Mouse (Mus musculus) megakaryocyte progenitor cell, adult 5-6 weeks (primary cell): Measurements from ENCODE around the gene Tagln. TPM values are rescaled to one million over a fixed set of nuclear protein-coding genes. Genes with fewer than 3 reads are reported as not detected.

Experiments
- ATAC-seq: replicated peaks from 2 replicates; pipeline ENCODE4 v1.8.0; 2016; ENCODE audit warnings: mild to moderate bottlenecking, moderate TSS enrichment, inconsistent platforms; ENCODE audit not compliant: poor library complexity
- total RNA-seq, 2 experiments: library from RNA; stranded (forward) in 1 of 2; stranded (reverse) in 1 of 2; fragments of 157-497, 149-512 nt in 1 of 2; fragments of 200-1000 nt in 1 of 2; gene quantifications; 2 replicates each; pipeline versions ENCODE4 v1.2.3 to v1.2.4; 2015 to 2017

The Tagln gene
- total RNA-seq, 2 experiments from 2014 or later, result 0.10 TPM; not detected in 1

DNA sequence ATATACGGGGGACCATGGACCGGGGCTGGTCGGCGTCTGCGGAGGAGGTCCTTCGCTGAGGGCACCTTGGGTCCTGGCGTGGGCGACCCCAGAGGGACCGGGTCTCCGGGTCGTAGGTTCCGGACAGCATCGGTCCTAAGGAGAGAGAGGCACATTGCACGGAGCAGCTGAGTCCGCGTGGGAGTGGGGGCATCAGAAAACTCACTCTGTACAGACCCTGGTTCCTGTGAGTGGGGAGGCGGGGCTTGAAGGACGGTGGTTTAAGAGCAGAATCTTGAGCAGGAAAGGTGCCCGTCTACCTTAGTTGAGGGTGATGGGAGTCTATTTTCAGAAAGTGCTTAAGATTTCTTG is 28.8 kb downstream of the Tagln start:
- ATAC-seq, result 0 out of 2 replicates have a peak, but pooled peaks have one; percentile 19

DNA sequence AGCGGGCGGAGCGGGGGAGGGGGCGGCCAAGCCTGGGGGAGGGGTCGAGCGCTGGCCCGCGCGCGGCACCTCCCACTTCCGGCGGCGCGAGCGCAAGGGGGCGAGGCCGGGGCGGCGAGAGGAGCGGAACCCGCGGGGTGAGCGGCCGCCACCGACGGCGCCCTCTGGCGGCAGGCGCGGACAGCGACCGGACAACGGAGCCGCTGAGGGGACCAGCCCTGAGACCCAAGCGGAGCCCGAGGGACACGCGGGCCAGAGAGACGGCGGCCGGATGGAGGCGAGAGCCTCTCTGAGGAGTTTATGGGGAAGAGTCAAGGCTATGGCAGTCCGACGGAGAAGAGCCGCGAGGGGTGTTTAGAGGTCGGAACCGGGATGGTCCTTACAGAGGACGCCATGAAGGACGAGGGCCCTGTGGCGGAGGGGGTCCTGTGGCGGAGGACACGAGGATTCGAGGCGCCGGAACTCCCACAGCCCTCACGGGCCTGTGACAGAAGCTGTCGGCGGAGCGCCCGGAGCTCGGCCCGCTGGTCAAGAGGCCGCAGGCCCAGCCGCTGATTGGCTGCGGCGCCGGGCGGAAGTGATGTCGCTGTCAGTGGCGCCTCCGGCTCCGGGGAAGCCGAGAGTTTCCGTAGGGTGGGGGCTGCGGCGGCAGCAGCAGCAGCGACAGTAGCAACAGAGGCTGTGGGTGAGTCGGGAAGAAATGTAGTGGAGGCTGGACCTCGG is 29.3 kb downstream of the Tagln start, which contains the start of the genes Pcsk7 and Rnf214:
Gene Pcsk7 (plus strand): TSS at position 143 of the 723 bp plus-strand sequence.
Gene Rnf214 (minus strand): TSS at position 557 of the 723 bp plus-strand sequence.
- peak; percentile 89 for ATAC-seq

DNA sequence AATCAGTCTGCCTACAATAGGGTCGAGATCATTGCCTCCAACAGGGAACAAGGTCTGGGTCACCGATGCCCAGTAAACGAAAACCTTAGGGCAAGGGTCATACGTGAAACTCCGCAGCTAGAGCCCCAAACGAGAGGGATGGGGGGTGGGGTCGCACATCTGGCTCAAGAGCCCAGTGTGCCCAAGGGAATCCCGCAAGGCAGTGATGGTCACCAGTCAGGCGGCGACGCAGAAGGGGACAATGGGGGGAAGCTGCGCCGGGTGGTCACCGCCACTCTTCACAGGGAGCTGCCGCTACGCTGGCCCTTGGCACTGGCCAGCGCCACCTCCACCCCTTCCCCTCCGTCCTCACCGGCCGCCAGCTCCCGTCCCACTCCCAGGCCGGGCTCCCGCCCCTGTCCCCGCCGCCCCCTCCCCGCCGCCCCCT is 30.0 kb downstream of the Tagln start:
- no peak for ATAC-seq

DNA sequence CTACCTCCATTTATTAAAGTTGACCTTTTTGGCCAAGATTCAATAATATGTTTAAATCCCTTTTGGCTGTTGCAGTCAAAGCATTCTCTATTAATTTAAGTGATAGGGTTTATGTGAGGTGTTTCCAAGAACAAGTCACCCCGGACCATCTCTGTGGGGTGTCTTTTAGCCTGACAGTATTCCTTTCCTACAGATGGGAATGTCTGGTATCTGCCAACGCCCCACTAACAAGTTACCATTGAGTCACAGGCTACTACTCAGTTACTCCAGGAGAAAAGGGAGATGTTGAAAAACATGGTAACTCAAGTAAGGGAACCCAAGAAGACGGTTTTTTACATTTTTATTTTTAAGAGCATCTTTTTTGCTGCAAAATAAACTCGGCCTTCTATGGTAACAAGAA is 30.7 kb downstream of the Tagln start:
- ATAC-seq, result no peak

DNA sequence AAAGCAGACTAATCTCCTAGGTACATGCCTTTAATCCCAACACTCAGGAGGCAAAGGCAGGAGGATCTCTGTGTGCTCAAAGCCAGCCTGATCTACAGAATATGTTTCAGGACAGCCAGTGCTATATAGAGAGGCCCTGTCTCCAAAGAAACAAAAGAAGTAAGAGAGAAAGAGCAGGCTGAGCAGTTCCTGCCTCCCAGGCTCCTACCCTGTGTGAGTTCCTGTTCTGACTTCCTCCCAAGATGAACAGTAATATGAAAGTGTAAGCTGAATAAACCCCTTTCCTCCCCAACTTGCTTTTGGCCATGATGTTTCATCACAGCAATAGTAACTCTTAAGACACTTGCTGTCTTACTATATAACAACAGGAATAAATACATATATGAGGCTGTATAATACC is 42.2 kb downstream of the Tagln start:
- peak; percentile 44; the same call in 1 of the 2 replicates for ATAC-seq

Other genes starting within 250 kb of the Tagln start
- 9.7 and 15.5 TPM in 2 replicates for gene Cep164, start 107.4 kb downstream of the Tagln start, total RNA-seq (2015)
- 16.2 and 19.8 TPM in 2 replicates for gene Cep164, start 107.4 kb downstream of the Tagln start, total RNA-seq (2017)
- gene Bace1, start 97.5 kb downstream of the Tagln start, total RNA-seq (2015), result 29.5 and 31.0 TPM in 2 replicates
- 33.4 and 44.1 TPM in 2 replicates for gene Bace1, start 97.5 kb downstream of the Tagln start, total RNA-seq (2017)
- gene Pcsk7, start 29.6 kb downstream of the Tagln start, total RNA-seq (2015), result 8.5 and 9.6 TPM in 2 replicates
- 11.2 and 14.4 TPM in 2 replicates for gene Pcsk7, start 29.6 kb downstream of the Tagln start, total RNA-seq (2017)
- gene Rnf214, start 29.1 kb downstream of the Tagln start, total RNA-seq (2015), result 20.3 and 21.2 TPM in 2 replicates
- 26.5 and 27.4 TPM in 2 replicates for gene Rnf214, start 29.1 kb downstream of the Tagln start, total RNA-seq (2017)
- 29.4 and 32.7 TPM in 2 replicates for gene Sidt2, start 19.2 kb upstream of the Tagln start, total RNA-seq (2015)
- 15.3 and 21.9 TPM in 2 replicates for gene Sidt2, start 19.2 kb upstream of the Tagln start, total RNA-seq (2017)
- gene Pafah1b2, start 76.6 kb upstream of the Tagln start, total RNA-seq (2015), result 50.8 and 60.9 TPM in 2 replicates
- gene Pafah1b2, start 76.6 kb upstream of the Tagln start, total RNA-seq (2017), result 111 and 112 TPM in 2 replicates
- 24.3 and 26.8 TPM in 2 replicates for gene Sik3, start 76.8 kb upstream of the Tagln start, total RNA-seq (2015)
- gene Sik3, start 76.8 kb upstream of the Tagln start, total RNA-seq (2017), result 13.3 and 15.2 TPM in 2 replicates